Mouse (Mus musculus): ENCODE data around the gene Ebna1bp2. TPM values are rescaled to one million over a fixed set of nuclear protein-coding genes. Genes with fewer than 3 reads are reported as not detected.
A peak's percentile ranks its signal among the peaks of the same experiment; 100 is the strongest.

Ebna1bp2 gene
- 83.0 and 91.8 TPM in 2 replicates for polyA plus RNA-seq (2015; fragmentation: Nextera tagmentation; extraction: Ambion mirVana)

DNA sequence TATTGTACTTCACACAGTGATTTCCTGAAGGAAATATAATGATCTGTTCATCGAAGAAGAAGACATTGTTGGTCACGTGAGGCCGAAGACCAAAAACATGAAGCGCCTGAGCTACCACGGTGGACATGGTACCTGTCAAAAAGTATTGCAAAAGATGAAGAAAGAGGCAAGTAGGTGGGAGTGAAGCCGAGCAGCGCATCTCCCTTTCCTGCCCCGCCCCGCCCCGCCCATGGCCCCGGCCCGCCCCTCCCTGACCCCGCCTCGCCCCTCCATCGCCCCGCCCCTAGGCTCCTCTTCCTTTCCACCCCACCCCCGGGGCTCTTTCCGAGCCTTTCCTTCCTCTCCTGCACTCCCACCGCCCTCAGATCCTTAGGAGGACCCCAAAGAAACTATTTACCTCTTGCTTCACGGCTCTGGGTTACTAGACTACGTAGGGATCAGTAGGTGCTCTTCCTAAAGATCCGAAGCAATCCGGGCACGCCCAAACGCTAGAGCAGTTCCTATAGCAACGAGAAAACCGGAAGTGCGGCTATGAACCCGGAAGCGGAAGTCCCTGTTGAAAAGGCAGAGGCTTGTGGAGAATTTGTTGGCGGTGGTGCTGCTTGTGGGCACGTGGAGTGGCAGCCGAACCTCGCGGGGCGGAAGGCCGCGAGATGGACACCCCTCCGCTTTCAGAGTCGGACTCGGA lies at the start of gene Ebna1bp2, which contains the start of gene Cfap57:
Gene Ebna1bp2 (plus strand): TSS at position 521 of the 688 bp plus-strand sequence.
Gene Cfap57 (minus strand): TSS at position 499 of the 688 bp plus-strand sequence.
- ATAC-seq = peak; percentile 98
- peak within 1 kb of the TSS; percentile 82 for H3K4me2 ChIP-seq (ENCODE audit: low read length)
- peaks cover 23% of the 10 kb centered on the region for H3K36me3 ChIP-seq (ENCODE audit: control insufficient read depth, insufficient read depth, low read length)
- peak within 1 kb of the TSS; percentile 81 for H3K27ac ChIP-seq (ENCODE audit: low read depth, low read length)
- under 1% methylated on average over 35 of the region's 41 CpGs for WGBS
- H3K4me1 ChIP-seq (ENCODE audit: control insufficient read depth, insufficient read depth, low read depth, low read length) = peaks cover 9% of the 10 kb centered on the region
- no peaks in the 10 kb centered on the region for H3K9me3 ChIP-seq (ENCODE audit: control insufficient read depth, low read length)
- no peaks in the 10 kb centered on the region for H3K27me3 ChIP-seq (replicated peaks; ENCODE audit: control insufficient read depth, insufficient read depth, low read length)
- H3K9ac ChIP-seq (ENCODE audit: low read depth, low read length) = peak within 1 kb of the TSS; percentile 76
- H3K4me3 ChIP-seq (ENCODE audit: low read length) = peak within 1 kb of the TSS; percentile 73

DNA sequence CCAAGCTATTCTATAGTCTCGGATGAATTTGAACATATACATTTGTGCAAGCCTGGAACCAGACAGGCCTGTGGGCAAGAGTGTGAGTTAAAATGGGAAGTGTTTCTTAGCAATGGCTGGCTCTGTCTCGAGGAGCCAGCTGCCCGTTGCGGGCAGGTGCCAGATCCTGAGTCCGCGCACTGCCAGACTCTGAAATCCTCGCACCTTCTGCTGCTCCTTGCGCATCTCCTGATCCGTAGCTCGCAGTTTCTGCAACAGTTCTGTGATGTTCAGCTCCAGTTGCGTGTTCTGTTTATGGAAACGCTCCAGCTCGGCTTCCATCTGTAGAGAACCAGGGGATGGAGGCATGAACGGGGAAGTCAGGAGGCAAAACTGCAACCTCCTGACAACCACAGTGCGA lies 49.2 kb upstream of the Ebna1bp2 start:
- Histone ChIP-seq H3K4me1 (ENCODE audit: control insufficient read depth, insufficient read depth, low read depth, low read length) (no peaks in the 10 kb centered on the region), H3K27ac (ENCODE audit: low read depth, low read length) (no peak overlapping the region), H3K9ac (ENCODE audit: low read depth, low read length) (no peak overlapping the region), H3K9me3 (ENCODE audit: control insufficient read depth, low read length) (no peaks in the 10 kb centered on the region), H3K27me3 (replicated peaks; ENCODE audit: control insufficient read depth, insufficient read depth, low read length) (no peaks in the 10 kb centered on the region), H3K36me3 (ENCODE audit: control insufficient read depth, insufficient read depth, low read length) (no peaks in the 10 kb centered on the region), H3K4me2 (ENCODE audit: low read length) (no peak overlapping the region), H3K4me3 (ENCODE audit: low read length) (no peak overlapping the region)
- 78% methylated on average over 15 of the region's 15 CpGs for WGBS
- no peak for ATAC-seq

DNA sequence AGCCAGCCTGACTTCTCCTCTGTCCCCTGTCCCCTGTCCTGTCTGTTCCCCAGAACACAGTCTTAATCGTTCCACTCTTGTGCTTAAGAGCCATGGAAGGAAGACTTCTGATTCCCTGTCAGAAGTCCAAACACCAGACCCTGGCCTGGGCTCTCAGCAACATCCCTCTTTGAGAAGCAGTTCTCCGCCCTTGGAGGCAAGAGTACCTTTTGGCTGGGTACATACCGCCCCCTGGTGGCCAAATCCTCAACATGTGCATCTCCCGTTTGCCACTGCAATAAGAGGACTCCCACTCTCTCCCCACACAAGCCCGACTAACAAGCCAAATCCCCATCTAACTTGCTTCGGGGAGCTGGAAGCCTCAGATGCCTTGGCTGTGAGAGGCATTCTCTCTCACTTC lies 44.5 kb upstream of the Ebna1bp2 start:
- Histone ChIP-seq H3K27ac (ENCODE audit: low read depth, low read length) (no peak overlapping the region), H3K4me2 (ENCODE audit: low read length) (no peak overlapping the region), H3K36me3 (ENCODE audit: control insufficient read depth, insufficient read depth, low read length) (no peaks in the 10 kb centered on the region), H3K9ac (ENCODE audit: low read depth, low read length) (no peak overlapping the region), H3K4me3 (ENCODE audit: low read length) (no peak overlapping the region), H3K4me1 (ENCODE audit: control insufficient read depth, insufficient read depth, low read depth, low read length) (no peaks in the 10 kb centered on the region), H3K9me3 (ENCODE audit: control insufficient read depth, low read length) (no peaks in the 10 kb centered on the region), H3K27me3 (replicated peaks; ENCODE audit: control insufficient read depth, insufficient read depth, low read length) (no peaks in the 10 kb centered on the region)
- ATAC-seq = peak; percentile 71
- WGBS = 6% methylated on average over 6 of the region's 6 CpGs

DNA sequence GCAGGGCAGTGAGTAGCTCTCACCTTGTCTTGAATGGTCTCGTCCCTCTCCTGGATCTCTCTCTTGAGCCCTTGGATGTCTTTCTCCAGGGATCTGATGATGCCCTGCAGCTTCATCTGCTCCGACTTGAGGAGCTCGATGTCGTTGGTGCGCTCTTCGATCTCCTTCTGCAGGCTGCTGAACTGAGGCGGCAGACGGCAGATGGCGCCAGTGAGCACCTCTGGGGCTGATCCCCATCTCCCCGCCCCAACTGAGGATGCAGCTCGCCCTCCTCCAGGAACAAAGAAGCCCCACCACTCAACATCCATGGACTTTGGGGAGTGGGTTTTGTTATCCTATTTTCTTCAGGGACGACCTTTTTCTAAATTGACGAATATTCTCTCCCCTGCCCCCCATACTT lies 41.3 kb upstream of the Ebna1bp2 start:
- H3K27me3 ChIP-seq (replicated peaks; ENCODE audit: control insufficient read depth, insufficient read depth, low read length) = no peaks in the 10 kb centered on the region
- no peaks in the 10 kb centered on the region for H3K36me3 ChIP-seq (ENCODE audit: control insufficient read depth, insufficient read depth, low read length)
- H3K9ac ChIP-seq (ENCODE audit: low read depth, low read length) = no peak overlapping the region
- H3K4me3 ChIP-seq (ENCODE audit: low read length) = no peak overlapping the region
- ATAC-seq = no peak
- WGBS = 46% methylated on average over 13 of the region's 13 CpGs
- no peak overlapping the region for H3K4me2 ChIP-seq (ENCODE audit: low read length)
- no peaks in the 10 kb centered on the region for H3K4me1 ChIP-seq (ENCODE audit: control insufficient read depth, insufficient read depth, low read depth, low read length)
- H3K27ac ChIP-seq (ENCODE audit: low read depth, low read length) = no peak overlapping the region
- no peaks in the 10 kb centered on the region for H3K9me3 ChIP-seq (ENCODE audit: control insufficient read depth, low read length)

DNA sequence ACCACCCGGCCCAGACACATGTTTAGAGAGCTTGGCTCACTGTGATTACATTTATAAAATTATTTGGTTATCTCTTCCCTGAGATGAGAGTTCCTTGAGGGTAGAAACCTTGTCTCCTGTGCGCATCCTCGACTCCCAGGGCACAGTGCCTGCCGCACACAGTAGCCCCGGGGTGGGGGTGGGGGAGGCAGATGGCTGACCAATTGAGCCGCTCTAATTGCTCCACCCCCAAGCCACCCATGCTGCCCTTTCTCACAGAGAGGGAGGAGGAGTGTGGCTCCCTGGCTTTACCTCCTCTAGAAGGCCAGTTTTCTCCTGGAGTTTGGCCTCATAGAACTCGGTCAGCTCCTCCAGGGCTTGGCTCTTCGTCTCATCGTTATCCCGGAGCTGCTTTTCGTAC lies 39.1 kb upstream of the Ebna1bp2 start:
- no peaks in the 10 kb centered on the region for H3K27me3 ChIP-seq (replicated peaks; ENCODE audit: control insufficient read depth, insufficient read depth, low read length)
- H3K4me2 ChIP-seq (ENCODE audit: low read length) = no peak overlapping the region
- H3K9me3 ChIP-seq (ENCODE audit: control insufficient read depth, low read length) = 0 out of 2 replicates have a peak, but pooled peaks cover 3% of the 10 kb centered on the region
- H3K27ac ChIP-seq (ENCODE audit: low read depth, low read length) = no peak overlapping the region
- no peak for ATAC-seq
- no peaks in the 10 kb centered on the region for H3K4me1 ChIP-seq (ENCODE audit: control insufficient read depth, insufficient read depth, low read depth, low read length)
- 0 out of 2 replicates have a peak overlapping the region, but pooled peaks have one; percentile 27 for H3K9ac ChIP-seq (ENCODE audit: low read depth, low read length)
- no peak overlapping the region for H3K4me3 ChIP-seq (ENCODE audit: low read length)
- no peaks in the 10 kb centered on the region for H3K36me3 ChIP-seq (ENCODE audit: control insufficient read depth, insufficient read depth, low read length)
- WGBS = 46% methylated on average over 8 of the region's 11 CpGs

DNA sequence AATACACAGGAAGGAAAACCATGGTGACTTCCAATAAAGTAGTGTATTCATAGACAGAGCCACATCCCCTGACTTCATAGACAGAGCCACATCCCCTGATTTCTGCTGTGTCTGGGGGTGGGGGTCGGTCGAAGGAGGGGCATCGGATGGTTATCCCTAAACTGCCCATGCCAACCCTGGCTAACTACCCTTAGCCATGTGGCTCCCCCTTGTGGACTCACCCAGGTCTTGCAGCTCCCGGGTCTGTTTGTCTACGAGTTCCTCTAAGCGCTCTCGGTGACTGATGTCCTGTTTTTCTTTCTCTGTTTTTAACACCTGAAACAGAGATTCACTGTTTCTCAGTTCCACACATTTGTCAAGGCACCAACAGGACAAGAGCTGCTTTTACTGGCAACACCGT lies 38.0 kb upstream of the Ebna1bp2 start:
- WGBS = 98% methylated on average over 8 of the region's 8 CpGs
- H3K9ac ChIP-seq (ENCODE audit: low read depth, low read length) = no peak overlapping the region
- H3K9me3 ChIP-seq (ENCODE audit: control insufficient read depth, low read length) = 0 out of 2 replicates have a peak, but pooled peaks cover 3% of the 10 kb centered on the region

DNA sequence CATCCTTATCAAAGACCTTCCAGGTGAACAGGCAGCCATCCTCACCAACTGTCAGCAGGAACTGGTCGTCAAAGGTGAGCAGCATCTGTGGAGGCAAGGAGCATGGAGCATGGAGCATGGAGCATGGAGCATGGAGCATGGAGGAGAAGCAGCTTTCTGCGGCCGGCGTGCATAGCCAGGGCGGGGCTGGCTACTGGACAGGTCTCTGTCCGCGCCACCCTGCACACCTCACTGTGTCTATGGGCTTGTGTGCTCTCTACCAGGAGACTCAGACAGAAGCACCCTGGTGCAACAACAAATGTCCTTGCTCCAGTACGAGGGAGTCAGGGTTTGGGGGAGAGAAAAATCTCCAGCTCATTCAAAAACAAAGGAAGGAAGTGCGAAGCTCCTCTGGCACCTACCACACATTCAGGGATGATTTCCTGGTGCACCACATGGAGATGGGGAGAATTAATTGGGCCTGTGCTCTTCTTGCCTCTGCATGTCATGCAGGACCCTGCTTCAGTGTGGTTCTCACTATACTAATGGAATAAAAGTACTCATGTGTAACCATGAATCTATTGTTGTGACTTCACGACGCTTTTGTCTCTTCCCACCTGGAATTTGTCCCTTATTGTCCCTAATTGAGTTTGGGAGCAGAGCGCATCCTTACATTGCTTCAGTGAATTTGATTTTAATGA lies 31.4 kb upstream of the Ebna1bp2 start:
- WGBS = 58% methylated on average over 12 of the region's 12 CpGs
- Histone ChIP-seq H3K4me1 (ENCODE audit: control insufficient read depth, insufficient read depth, low read depth, low read length) (no peaks in the 10 kb centered on the region; the same call in none of the 2 replicates), H3K4me2 (ENCODE audit: low read length) (peak overlapping the region; percentile 10; the same call in 1 of the 2 replicates), H3K27ac (ENCODE audit: low read depth, low read length) (peak overlapping the region; percentile 40; the same call in 1 of the 2 replicates), H3K9ac (ENCODE audit: low read depth, low read length) (0 out of 2 replicates have a peak overlapping the region, but pooled peaks have one; percentile 17), H3K36me3 (ENCODE audit: control insufficient read depth, insufficient read depth, low read length) (no peaks in the 10 kb centered on the region), H3K4me3 (ENCODE audit: low read length) (no peak overlapping the region), H3K27me3 (replicated peaks; ENCODE audit: control insufficient read depth, insufficient read depth, low read length) (no peaks in the 10 kb centered on the region), H3K9me3 (ENCODE audit: control insufficient read depth, low read length) (0 out of 2 replicates have a peak, but pooled peaks cover 3% of the 10 kb centered on the region)
- 0 out of 2 replicates have a peak, but pooled peaks have one; percentile 50 for ATAC-seq

More for the DNA sequence above, 38.0 kb upstream of the Ebna1bp2 start:
- Histone ChIP-seq H3K27ac (ENCODE audit: low read depth, low read length) (no peak overlapping the region), H3K27me3 (replicated peaks; ENCODE audit: control insufficient read depth, insufficient read depth, low read length) (no peaks in the 10 kb centered on the region), H3K36me3 (ENCODE audit: control insufficient read depth, insufficient read depth, low read length) (no peaks in the 10 kb centered on the region), H3K4me1 (ENCODE audit: control insufficient read depth, insufficient read depth, low read depth, low read length) (no peaks in the 10 kb centered on the region), H3K4me3 (ENCODE audit: low read length) (no peak overlapping the region), H3K4me2 (ENCODE audit: low read length) (no peak overlapping the region)
- no peak for ATAC-seq

DNA sequence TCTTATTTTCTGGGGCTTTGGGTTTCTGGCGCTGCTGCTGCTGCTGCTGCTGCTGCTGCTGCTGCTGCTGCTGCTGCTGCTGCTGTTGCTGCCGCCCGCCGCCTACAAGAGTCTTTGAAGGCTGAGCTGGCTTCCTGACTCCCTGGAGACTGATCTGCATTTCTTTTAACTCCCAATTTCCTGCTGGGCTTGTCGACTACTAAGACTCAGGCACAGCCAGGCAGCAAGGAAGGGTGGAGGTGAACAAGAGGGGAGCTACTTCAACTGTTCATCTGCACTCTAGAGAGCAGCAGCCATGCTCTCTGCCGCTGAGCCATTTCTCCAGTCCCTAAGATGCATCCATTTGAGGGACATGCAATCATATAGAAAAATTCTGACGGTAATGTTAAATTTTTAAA lies 30.9 kb upstream of the Ebna1bp2 start:
- H3K36me3 ChIP-seq (ENCODE audit: control insufficient read depth, insufficient read depth, low read length) = no peaks in the 10 kb centered on the region
- no peaks in the 10 kb centered on the region for H3K27me3 ChIP-seq (replicated peaks; ENCODE audit: control insufficient read depth, insufficient read depth, low read length)
- no peak overlapping the region for H3K4me3 ChIP-seq (ENCODE audit: low read length)
- peak overlapping the region; percentile 10 for H3K4me2 ChIP-seq (ENCODE audit: low read length)
- ATAC-seq = no peak
- H3K27ac ChIP-seq (ENCODE audit: low read depth, low read length) = no peak overlapping the region
- H3K4me1 ChIP-seq (ENCODE audit: control insufficient read depth, insufficient read depth, low read depth, low read length) = no peaks in the 10 kb centered on the region; the same call in none of the 2 replicates
- H3K9ac ChIP-seq (ENCODE audit: low read depth, low read length) = peak overlapping the region; percentile 18; the same call in 1 of the 2 replicates
- WGBS = 5% methylated on average over 7 of the region's 7 CpGs
- H3K9me3 ChIP-seq (ENCODE audit: control insufficient read depth, low read length) = no peaks in the 10 kb centered on the region

DNA sequence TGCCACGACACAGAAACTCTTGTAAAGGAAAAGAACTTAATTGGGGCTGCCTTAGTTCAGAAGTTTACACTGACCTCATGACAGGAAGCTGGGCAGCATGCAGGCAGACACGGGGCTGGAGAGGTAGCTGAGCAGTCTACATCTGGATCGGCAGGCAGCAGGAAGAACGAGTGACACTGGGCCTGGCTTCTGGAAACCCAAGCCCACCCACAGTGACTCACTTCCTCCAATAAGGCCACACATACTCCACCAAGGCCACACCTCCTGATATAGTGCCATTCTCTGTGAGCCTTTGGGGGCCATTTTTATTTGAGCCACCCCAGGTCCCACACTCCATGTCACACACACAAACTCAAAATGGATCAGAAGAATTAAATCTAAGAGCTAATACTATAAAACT lies 16.5 kb upstream of the Ebna1bp2 start:
- no peak for ATAC-seq

More for the DNA sequence above, 16.5 kb upstream of the Ebna1bp2 start:
- Histone ChIP-seq H3K4me2 (ENCODE audit: low read length) (no peak overlapping the region), H3K4me3 (ENCODE audit: low read length) (no peak overlapping the region), H3K4me1 (ENCODE audit: control insufficient read depth, insufficient read depth, low read depth, low read length) (no peaks in the 10 kb centered on the region), H3K27ac (ENCODE audit: low read depth, low read length) (no peak overlapping the region), H3K27me3 (replicated peaks; ENCODE audit: control insufficient read depth, insufficient read depth, low read length) (no peaks in the 10 kb centered on the region), H3K36me3 (ENCODE audit: control insufficient read depth, insufficient read depth, low read length) (no peaks in the 10 kb centered on the region), H3K9ac (ENCODE audit: low read depth, low read length) (no peak overlapping the region), H3K9me3 (ENCODE audit: control insufficient read depth, low read length) (no peaks in the 10 kb centered on the region)
- 72% methylated on average over 4 of the region's 4 CpGs for WGBS
